Mouse (Mus musculus): ENCODE data around the gene Pigs. TPM values are rescaled to one million over a fixed set of nuclear protein-coding genes. Genes with fewer than 3 reads are reported as not detected.
A peak's percentile ranks its signal among the peaks of the same experiment; 100 is the strongest.

The Pigs gene
- polyA plus RNA-seq, 1 experiment from 2014 or later = 67.8 TPM

DNA sequence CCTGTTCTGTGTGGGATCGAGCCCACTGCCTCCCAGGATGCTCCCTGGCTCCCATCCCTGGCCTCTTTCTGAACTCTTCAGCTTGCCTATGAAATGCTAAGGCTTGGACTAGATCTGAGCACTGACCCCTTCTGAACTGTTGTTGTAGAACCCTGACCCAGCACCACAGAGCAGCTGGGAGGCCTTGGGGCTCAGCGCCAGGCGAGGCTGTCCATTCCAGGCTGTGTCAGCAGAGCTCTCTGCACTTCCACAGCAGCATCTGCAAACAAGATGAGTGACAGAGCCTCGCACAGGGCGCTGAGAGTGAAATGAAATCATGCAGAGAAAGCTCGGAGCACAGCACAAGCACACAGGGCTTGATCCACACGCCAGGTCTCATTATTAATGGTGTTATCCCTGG is 44.4 kb downstream of the Pigs start:
- no peak overlapping the region for H3K27ac ChIP-seq
- peaks cover 7% of the 10 kb centered on the region; the same call in 1 of the 2 replicates for H3K4me1 ChIP-seq
- no peak for ATAC-seq (ENCODE audit: insufficient read depth, low FRiP score, low read depth)
- H3K4me3 ChIP-seq (replicated peaks) = no peak overlapping the region
- H3K27me3 ChIP-seq (replicated peaks) = no peaks in the 10 kb centered on the region
- H3K9ac ChIP-seq = no peak overlapping the region
- no peaks in the 10 kb centered on the region for H3K9me3 ChIP-seq
- H3K4me2 ChIP-seq = no peak overlapping the region
- WGBS = 47% methylated on average over 7 of the region's 7 CpGs
- H3K36me3 ChIP-seq = no peaks in the 10 kb centered on the region

DNA sequence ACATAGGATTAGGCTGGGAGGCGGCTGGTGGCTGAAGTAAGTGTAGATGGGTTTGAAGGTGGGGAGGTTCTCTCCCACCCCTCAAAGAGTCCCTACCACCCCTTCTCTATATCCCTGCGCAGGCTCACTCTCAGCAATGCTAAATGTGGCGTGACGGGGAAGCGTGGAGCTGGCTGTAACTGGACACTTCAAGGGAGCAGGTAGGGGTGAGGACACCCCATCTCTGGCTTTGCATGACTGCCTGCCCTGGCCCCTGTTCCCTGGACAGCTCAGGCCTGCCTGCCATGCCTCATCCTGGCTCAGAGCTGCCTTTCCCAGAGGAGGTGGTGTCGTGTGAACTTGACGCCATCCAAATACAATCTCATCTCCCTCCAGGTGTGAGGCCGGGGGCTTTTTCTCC is 45.9 kb downstream of the Pigs start:
- Histone ChIP-seq H3K4me1 (peaks cover 7% of the 10 kb centered on the region; the same call in 1 of the 2 replicates), H3K27me3 (replicated peaks) (no peaks in the 10 kb centered on the region), H3K4me2 (no peak overlapping the region), H3K9ac (no peak overlapping the region), H3K9me3 (no peaks in the 10 kb centered on the region), H3K27ac (no peak overlapping the region), H3K36me3 (no peaks in the 10 kb centered on the region), H3K4me3 (replicated peaks) (no peak overlapping the region)
- WGBS = 75% methylated on average over 8 of the region's 8 CpGs
- ATAC-seq (ENCODE audit: insufficient read depth, low FRiP score, low read depth) = no peak

DNA sequence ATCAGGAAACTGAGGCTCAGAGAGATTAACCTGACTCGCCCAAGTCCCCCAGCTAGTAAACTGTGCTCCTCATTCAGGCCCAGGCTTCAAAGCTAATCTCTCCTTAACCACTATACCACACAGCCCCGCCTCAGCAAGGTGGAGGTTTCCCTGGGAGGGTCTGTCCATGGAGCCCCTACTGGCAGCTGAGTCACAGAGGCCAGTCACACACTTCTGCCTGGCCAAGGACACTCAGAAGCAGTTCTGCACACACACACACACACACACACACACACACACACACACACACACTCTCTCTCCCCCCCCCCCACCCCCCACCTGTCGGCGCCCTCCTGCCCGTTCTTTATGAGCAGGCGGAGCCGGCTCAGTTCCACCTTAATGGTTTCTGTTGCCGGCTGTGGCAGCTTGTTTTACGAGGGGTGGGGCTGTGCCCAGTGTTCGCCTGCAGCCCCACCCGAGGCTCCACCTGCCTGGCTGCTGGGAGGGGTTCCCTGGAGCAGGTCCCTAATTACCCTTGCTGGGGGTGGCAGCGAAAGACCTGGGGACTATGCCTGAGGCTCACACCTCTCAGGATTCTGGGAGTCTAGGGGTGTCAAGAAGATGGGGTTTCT is 49.4 kb downstream of the Pigs start:
- ATAC-seq (ENCODE audit: insufficient read depth, low FRiP score, low read depth) = peak; percentile 71; the same call in 1 of the 2 replicates
- Histone ChIP-seq H3K9ac (no peak overlapping the region), H3K27me3 (replicated peaks) (no peaks in the 10 kb centered on the region), H3K4me2 (no peak overlapping the region), H3K9me3 (no peaks in the 10 kb centered on the region), H3K4me1 (no peaks in the 10 kb centered on the region), H3K27ac (no peak overlapping the region), H3K4me3 (replicated peaks) (no peak overlapping the region), H3K36me3 (no peaks in the 10 kb centered on the region)
- WGBS = 29% methylated on average over 12 of the region's 12 CpGs

DNA sequence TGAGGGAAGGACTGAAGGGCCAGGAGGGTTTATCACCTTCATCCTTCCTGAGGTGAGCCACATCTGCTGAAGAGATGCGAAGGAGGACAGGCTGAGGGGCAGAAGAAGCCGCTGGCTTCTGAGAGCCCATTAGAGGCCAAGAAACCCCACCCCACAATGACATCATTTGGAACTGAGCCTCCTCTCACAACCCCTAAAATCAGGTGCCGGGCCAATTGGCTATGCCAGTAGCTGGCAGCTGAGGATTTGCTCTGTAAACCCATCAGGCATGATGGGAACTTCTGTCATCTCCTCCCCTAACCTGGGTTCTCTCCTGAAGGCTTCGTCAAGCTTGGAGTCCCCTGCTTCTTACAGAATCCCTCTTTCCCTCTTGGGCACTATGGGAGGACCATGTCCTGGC is 52.1 kb downstream of the Pigs start:
- H3K4me1 ChIP-seq = no peaks in the 10 kb centered on the region
- H3K4me3 ChIP-seq (replicated peaks) = no peak overlapping the region
- no peaks in the 10 kb centered on the region for H3K27me3 ChIP-seq (replicated peaks)
- H3K9ac ChIP-seq = no peak overlapping the region
- H3K4me2 ChIP-seq = no peak overlapping the region
- 70% methylated on average over 4 of the region's 4 CpGs for WGBS
- H3K9me3 ChIP-seq = no peaks in the 10 kb centered on the region
- H3K36me3 ChIP-seq = no peaks in the 10 kb centered on the region
- ATAC-seq (ENCODE audit: insufficient read depth, low FRiP score, low read depth) = no peak
- H3K27ac ChIP-seq = no peak overlapping the region

DNA sequence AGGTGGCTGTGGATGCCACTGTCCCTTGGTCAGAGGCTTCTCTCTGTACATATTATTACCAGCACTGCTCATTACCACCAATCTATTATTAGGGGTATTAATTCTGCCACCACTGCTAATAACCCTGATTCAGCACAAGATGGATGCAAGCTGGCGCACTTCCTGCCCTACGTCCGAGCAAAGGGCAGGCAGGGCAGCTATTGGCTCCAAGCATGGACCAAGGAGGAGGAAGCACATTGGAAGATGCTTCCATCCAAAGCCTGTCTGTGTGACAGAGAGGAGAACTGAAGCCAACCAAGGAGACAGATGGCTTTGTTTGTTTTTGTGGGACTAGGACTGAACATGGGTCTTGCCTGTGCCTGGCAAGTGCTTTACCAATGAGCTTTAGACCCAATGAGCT is 52.8 kb downstream of the Pigs start:
- H3K9me3 ChIP-seq = no peaks in the 10 kb centered on the region
- H3K27ac ChIP-seq = no peak overlapping the region
- H3K9ac ChIP-seq = no peak overlapping the region
- H3K4me3 ChIP-seq (replicated peaks) = no peak overlapping the region
- H3K36me3 ChIP-seq = no peaks in the 10 kb centered on the region
- 80% methylated on average over 3 of the region's 3 CpGs for WGBS
- ATAC-seq (ENCODE audit: insufficient read depth, low FRiP score, low read depth) = no peak
- no peaks in the 10 kb centered on the region for H3K27me3 ChIP-seq (replicated peaks)
- H3K4me2 ChIP-seq = no peak overlapping the region
- H3K4me1 ChIP-seq = no peaks in the 10 kb centered on the region

DNA sequence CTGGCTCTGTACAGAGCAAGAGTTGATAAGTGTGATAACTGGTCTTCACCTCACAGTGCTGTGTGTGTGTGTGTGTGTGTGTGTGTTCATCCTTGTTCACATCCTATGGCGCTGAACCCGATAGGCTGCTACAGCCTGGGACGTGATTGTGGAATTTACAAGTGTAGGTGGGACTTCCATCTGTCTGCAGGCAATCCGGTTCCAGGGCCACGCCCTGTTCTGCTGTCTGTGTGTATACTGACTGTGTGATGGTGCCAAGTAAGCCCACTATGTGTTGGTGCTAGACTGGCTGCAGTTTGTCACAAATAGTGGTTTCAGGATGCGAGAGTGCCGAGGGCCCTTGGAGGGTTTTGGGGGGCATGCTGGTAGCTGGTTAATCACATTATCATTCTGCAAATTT is 54.1 kb downstream of the Pigs start:
- Histone ChIP-seq H3K4me3 (replicated peaks) (no peak overlapping the region), H3K27ac (no peak overlapping the region), H3K9me3 (no peaks in the 10 kb centered on the region), H3K9ac (no peak overlapping the region), H3K27me3 (replicated peaks) (no peaks in the 10 kb centered on the region), H3K4me2 (no peak overlapping the region), H3K4me1 (no peaks in the 10 kb centered on the region), H3K36me3 (no peaks in the 10 kb centered on the region)
- no peak for ATAC-seq (ENCODE audit: insufficient read depth, low FRiP score, low read depth)
- 72% methylated on average over 7 of the region's 7 CpGs for WGBS

DNA sequence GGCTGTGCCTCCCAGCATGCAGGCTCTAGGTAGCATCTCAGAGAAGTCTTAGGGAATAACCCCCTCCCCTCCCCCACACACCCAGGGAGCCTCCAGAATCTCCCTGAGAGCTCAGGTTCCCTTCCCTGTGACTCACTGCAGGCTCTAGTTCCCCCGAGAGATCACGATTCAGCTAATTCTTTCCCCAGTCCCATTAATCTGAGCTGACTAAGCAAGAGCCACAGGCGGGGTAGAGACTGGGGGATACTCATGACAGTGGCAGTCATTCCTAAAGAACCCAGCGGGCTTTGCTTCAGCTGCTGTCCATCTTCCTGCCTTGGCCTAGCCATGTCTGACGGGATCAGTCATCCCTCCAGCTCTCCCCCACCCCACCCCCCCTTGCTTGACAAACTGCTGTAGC is 54.5 kb downstream of the Pigs start:
- whole genome bisulfite sequencing = 36% methylated on average over 5 of the region's 5 CpGs
- Histone ChIP-seq H3K4me3 (replicated peaks) (no peak overlapping the region), H3K9ac (no peak overlapping the region), H3K4me1 (no peaks in the 10 kb centered on the region), H3K36me3 (no peaks in the 10 kb centered on the region), H3K9me3 (no peaks in the 10 kb centered on the region), H3K27ac (no peak overlapping the region), H3K27me3 (replicated peaks) (no peaks in the 10 kb centered on the region), H3K4me2 (no peak overlapping the region)
- no peak for ATAC-seq (ENCODE audit: insufficient read depth, low FRiP score, low read depth)

DNA sequence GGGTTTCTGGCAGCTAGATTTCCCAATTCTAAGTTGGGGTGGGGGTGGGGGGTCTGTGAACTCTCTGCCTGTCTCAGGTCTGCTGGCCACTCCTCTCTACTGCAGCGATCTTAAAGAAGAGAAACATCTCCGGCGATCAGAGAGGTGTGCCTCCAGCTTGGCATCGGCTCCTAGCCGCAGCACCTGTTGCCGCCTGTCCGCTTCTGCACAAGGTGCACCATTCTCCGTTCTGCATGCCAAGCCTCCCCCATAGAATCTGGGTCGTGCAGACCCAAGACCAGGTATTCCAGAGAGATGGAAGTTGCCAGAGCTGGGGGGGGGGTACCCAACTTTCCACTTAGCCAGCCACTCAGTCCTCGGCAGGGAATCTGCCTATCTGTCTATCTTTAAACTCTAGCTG is 57.6 kb downstream of the Pigs start:
- Histone ChIP-seq H3K36me3 (no peaks in the 10 kb centered on the region), H3K4me3 (replicated peaks) (no peak overlapping the region), H3K4me2 (no peak overlapping the region), H3K27ac (0 out of 2 replicates have a peak overlapping the region, but pooled peaks have one; percentile 49), H3K27me3 (replicated peaks) (no peaks in the 10 kb centered on the region), H3K4me1 (no peaks in the 10 kb centered on the region), H3K9ac (no peak overlapping the region), H3K9me3 (no peaks in the 10 kb centered on the region)
- ATAC-seq (ENCODE audit: insufficient read depth, low FRiP score, low read depth) = no peak
- WGBS = 82% methylated on average over 10 of the region's 10 CpGs

DNA sequence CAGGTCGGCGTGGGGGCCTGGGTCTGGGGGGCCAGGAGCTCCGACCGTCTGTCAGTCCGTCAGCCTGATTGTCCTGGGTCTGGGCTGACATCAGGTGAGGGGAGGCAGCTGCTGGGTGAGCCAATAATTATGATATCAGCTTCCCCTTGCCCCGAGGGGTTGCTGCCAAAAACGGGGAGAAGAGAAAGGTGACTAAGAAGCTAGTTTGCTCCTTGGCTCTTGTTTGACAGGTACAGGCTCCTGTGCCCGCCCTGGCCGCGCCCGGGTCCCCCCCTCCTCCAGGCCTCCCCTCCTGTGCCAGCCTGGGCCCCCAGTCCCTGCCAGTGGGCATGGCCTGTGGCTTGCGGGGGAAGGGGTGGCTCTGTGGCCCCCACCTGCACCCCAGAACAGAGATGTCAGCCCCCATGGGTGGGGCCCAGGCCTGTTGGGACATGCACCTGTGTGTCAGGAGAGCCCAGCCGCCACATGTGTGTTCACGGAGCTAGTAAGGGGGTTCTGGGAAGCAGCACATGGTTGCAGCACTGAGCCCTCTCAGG is 58.4 kb downstream of the Pigs start, which contains the start of gene Foxn1:
Foxn1 (minus strand) TSS at position 51 of the 536 bp plus-strand sequence.
- H3K4me1 ChIP-seq = no peaks in the 10 kb centered on the region
- H3K36me3 ChIP-seq = no peaks in the 10 kb centered on the region
- no peak within 1 kb of the TSS for H3K9ac ChIP-seq
- H3K27ac ChIP-seq = peak within 1 kb of the TSS; percentile 49; the same call in 1 of the 2 replicates
- no peaks in the 10 kb centered on the region for H3K27me3 ChIP-seq (replicated peaks)
- H3K4me2 ChIP-seq = peak within 1 kb of the TSS; percentile 12; the same call in 1 of the 2 replicates
- WGBS = 75% methylated on average over 14 of the region's 14 CpGs
- no peaks in the 10 kb centered on the region for H3K9me3 ChIP-seq
- H3K4me3 ChIP-seq (replicated peaks) = no peak within 1 kb of the TSS
- no peak; the same call in 1 of the 2 replicates for ATAC-seq (ENCODE audit: insufficient read depth, low FRiP score, low read depth)

Other genes with a start within 250 kb of the Pigs start
- 26.5 and 30.6 TPM in 2 replicates for gene Eral1, start 248.0 kb upstream of the Pigs start, polyA plus RNA-seq (2015; fragmentation: Nextera tagmentation; extraction: Ambion mirVana)
- 10.2 and 10.6 TPM in 2 replicates for gene Fam222b, start 233.8 kb upstream of the Pigs start, polyA plus RNA-seq (2015; fragmentation: Nextera tagmentation; extraction: Ambion mirVana)
- gene Traf4, start 162.8 kb upstream of the Pigs start, polyA plus RNA-seq (2015; fragmentation: Nextera tagmentation; extraction: Ambion mirVana) = 57.3 and 67.4 TPM in 2 replicates
- 15.4 and 18.2 TPM in 2 replicates for gene Nek8, start 151.7 kb upstream of the Pigs start, polyA plus RNA-seq (2015; fragmentation: Nextera tagmentation; extraction: Ambion mirVana)
- gene Tlcd1, start 151.7 kb upstream of the Pigs start, polyA plus RNA-seq (2015; fragmentation: Nextera tagmentation; extraction: Ambion mirVana) = 29.8 and 30.8 TPM in 2 replicates
- 1,236 and 1,312 TPM in 2 replicates for gene Rpl23a, start 144.8 kb upstream of the Pigs start, polyA plus RNA-seq (2015; fragmentation: Nextera tagmentation; extraction: Ambion mirVana)
- gene Rab34, start 140.0 kb upstream of the Pigs start, polyA plus RNA-seq (2015; fragmentation: Nextera tagmentation; extraction: Ambion mirVana) = 111 and 120 TPM in 2 replicates
- 2.9 and 3.0 TPM in 2 replicates for gene Proca1, start 135.0 kb upstream of the Pigs start, polyA plus RNA-seq (2015; fragmentation: Nextera tagmentation; extraction: Ambion mirVana)
- gene Sdf2, start 82.7 kb upstream of the Pigs start, polyA plus RNA-seq (2015; fragmentation: Nextera tagmentation; extraction: Ambion mirVana) = 89.7 and 92.1 TPM in 2 replicates
- 22.8 and 25.7 TPM in 2 replicates for gene Supt6, start 82.4 kb upstream of the Pigs start, polyA plus RNA-seq (2015; fragmentation: Nextera tagmentation; extraction: Ambion mirVana)
- 76.7 and 82.5 TPM in 2 replicates for gene 2610507B11Rik, start 66.7 kb upstream of the Pigs start, polyA plus RNA-seq (2015; fragmentation: Nextera tagmentation; extraction: Ambion mirVana)
- gene BC030499, start 37.6 kb upstream of the Pigs start, polyA plus RNA-seq (2015; fragmentation: Nextera tagmentation; extraction: Ambion mirVana) = 0.26 and 0.37 TPM in 2 replicates
- 33.3 and 34.6 TPM in 2 replicates for gene Spag5, start 26.9 kb upstream of the Pigs start, polyA plus RNA-seq (2015; fragmentation: Nextera tagmentation; extraction: Ambion mirVana)
- 24.1 and 24.5 TPM in 2 replicates for gene Aldoc, start 5.4 kb upstream of the Pigs start, polyA plus RNA-seq (2015; fragmentation: Nextera tagmentation; extraction: Ambion mirVana)
- 34.1 and 34.8 TPM in 2 replicates for gene Unc119, start 15.1 kb downstream of the Pigs start, polyA plus RNA-seq (2015; fragmentation: Nextera tagmentation; extraction: Ambion mirVana)
- gene Foxn1, start 58.1 kb downstream of the Pigs start, polyA plus RNA-seq (2015; fragmentation: Nextera tagmentation; extraction: Ambion mirVana) = 0.63 and 0.90 TPM in 2 replicates
- 0.26 and 0.51 TPM in 2 replicates for gene Slc13a2, start 93.8 kb downstream of the Pigs start, polyA plus RNA-seq (2015; fragmentation: Nextera tagmentation; extraction: Ambion mirVana)
- 11.9 and 12.4 TPM in 2 replicates for gene Slc46a1, start 137.3 kb downstream of the Pigs start, polyA plus RNA-seq (2015; fragmentation: Nextera tagmentation; extraction: Ambion mirVana)
- 2.6 and 3.3 TPM in 2 replicates for gene Sarm1, start 169.3 kb downstream of the Pigs start, polyA plus RNA-seq (2015; fragmentation: Nextera tagmentation; extraction: Ambion mirVana)
- gene Vtn, start 170.7 kb downstream of the Pigs start, polyA plus RNA-seq (2015; fragmentation: Nextera tagmentation; extraction: Ambion mirVana) = 59.8 and 67.8 TPM in 2 replicates
- gene Sebox, start 175.0 kb downstream of the Pigs start, polyA plus RNA-seq (2015; fragmentation: Nextera tagmentation; extraction: Ambion mirVana) = not detected in 2 replicates
- 45.5 and 47.2 TPM in 2 replicates for gene Tmem199, start 183.8 kb downstream of the Pigs start, polyA plus RNA-seq (2015; fragmentation: Nextera tagmentation; extraction: Ambion mirVana)
- gene Poldip2, start 183.8 kb downstream of the Pigs start, polyA plus RNA-seq (2015; fragmentation: Nextera tagmentation; extraction: Ambion mirVana) = 131 and 145 TPM in 2 replicates
- gene Tnfaip1, start 207.9 kb downstream of the Pigs start, polyA plus RNA-seq (2015; fragmentation: Nextera tagmentation; extraction: Ambion mirVana) = 66.3 and 73.6 TPM in 2 replicates
- 142 and 147 TPM in 2 replicates for gene Ift20, start 207.9 kb downstream of the Pigs start, polyA plus RNA-seq (2015; fragmentation: Nextera tagmentation; extraction: Ambion mirVana)
- gene Tmem97, start 222.4 kb downstream of the Pigs start, polyA plus RNA-seq (2015; fragmentation: Nextera tagmentation; extraction: Ambion mirVana) = 244 and 293 TPM in 2 replicates